Mouse (Mus musculus) inflammation-experienced regulatory T-cells, adult 16 weeks (primary cell): Measurements from ENCODE around the gene Mapk7. TPM values are rescaled to one million over a fixed set of nuclear protein-coding genes. Genes with fewer than 3 reads are reported as not detected.

Experiments
- polyA plus RNA-seq: library from polyadenylated mRNA; unstranded; fragments of 100-300 nt; shearing (Covaris generic); gene quantifications from one replicate; pipeline ENCODE4 v1.2.1, GENCODE M21; 2017

Gene Mapk7
- 37.7 TPM for polyA plus RNA-seq

DNA sequence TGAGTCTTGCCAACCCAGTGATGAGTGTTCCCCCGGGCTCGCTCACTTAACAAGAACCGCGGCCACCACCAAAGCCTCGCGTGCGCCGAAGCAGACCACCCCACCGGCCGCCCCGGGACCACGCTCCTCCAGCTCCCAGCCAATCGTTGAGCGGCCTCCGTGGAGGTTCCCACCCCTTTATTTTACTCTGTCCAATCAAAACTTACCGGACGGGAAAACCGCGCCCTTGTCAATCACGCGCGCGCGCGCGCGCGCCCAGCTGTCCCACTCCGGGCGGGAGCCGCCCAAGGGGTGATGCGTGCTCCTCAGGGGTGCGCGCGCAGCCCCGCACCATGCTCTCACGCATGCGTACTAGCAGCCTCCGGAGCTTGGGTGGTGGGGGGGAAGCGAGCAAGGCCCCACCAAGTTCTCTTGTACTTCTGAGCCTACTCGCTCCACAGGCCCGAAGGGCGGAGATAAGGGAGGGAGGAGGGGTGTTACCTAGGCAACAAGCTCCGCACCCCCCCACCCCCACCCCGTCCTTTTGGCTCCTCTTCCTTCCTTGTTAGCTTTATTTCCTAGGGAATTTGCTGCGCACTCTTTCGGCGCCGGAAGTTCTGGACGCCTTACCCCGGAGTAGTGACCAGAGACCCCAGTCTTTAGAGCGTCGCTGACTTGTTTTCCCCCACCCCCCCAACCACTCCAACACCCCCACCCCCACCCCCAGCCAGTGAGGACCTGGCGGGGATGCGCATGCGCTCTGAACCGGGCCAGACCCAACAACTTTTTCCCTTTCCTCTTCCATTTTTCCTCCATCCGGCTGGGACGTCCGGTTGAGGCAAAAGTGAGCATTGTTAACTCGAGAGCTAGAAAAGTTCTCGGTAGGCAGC is at the start of gene Mapk7:
TSS of gene Mapk7 (minus strand) at position 278 of the 869 bp plus-strand sequence.

DNA sequence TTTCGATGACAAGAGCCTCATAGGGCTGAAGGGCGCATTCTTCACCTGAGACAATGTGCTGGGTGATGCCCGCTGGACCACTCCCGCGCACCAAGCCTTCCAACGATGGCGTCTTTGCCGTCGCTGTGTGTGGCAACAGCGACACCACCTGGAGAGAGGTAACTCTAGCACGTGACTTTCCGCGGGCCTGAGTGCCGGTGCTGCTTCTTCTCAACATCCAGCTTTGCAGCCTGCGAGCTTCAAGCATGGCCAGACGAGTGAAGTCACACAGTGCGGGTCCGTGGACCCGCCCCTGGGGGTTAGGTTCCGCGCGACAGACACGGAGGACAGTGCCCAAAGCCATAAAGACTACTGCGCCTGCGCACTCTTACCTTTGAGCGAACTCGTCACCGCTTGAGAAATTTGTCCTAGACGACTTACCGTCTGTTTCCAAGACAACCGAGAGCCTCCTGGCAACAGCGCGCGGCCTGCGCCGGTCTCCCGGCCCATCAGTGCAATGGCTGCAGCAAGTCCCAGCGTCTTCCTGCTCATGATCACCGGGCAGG is 10.6 kb upstream of the Mapk7 start, which contains the start of gene B9d1:
TSS of gene B9d1 (plus strand) at position 432 of the 545 bp plus-strand sequence.

DNA sequence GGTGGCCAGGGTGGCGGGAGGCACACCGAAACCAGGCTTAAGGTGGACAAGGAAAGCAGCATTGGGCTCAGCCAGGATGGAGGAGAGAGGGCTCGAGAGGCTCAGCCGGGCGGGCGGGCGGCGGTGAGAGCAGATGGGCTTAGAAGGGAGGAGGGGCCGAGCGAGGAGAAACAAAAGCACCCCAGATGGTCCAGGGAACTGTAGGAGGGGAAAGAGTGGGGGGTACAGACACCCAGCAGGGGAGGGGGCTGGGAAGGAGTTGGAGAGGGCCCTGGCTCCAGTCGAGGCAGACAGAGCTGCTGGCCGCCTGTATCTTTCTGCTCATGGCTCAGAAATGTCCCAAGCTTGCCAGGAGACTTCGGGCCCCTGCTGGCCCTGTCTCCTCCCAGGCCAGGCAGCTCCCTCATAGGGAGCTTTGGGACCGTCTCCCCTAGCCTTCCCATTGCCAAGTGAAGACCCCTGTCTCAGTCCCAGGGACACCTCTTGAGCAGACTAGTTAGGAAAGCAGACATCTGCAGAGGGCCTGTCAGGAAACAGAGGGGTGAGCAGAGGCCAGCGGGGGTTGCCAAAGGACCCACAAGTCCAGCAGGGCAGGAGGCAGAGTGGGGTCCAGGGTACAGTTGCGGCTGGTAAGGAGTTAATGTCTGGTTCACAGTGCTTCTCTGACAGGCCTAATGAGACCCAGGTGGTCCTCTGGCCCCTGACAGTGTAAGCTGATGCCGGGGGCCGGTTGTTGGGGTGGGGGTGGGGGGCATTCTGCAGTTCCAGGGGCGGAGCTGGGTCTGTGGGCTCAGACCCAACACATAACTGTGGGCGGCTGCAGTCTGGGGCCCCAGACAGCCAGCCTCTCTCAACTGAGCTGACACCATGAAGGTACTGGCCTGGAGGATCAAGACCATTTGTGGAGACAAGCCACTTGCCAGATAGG is 9.3 kb downstream of the Mapk7 start, which contains the start of gene Mfap4:
TSS of gene Mfap4 (plus strand) at position 819 of the 928 bp plus-strand sequence.

Other genes with a start within 250 kb of the Mapk7 start
- gene Aldh3a2, start 226.9 kb downstream of the Mapk7 start, polyA plus RNA-seq: 62.6 TPM
- not detected for gene Slc47a2, start 151.5 kb downstream of the Mapk7 start, polyA plus RNA-seq
- gene Slc47a1, start 116.1 kb downstream of the Mapk7 start, polyA plus RNA-seq: not detected
- not detected for gene Rnf112, start 40.3 kb downstream of the Mapk7 start, polyA plus RNA-seq
- not detected for gene Mfap4, start 9.0 kb downstream of the Mapk7 start, polyA plus RNA-seq
- 3.6 TPM for gene B9d1, start 10.7 kb upstream of the Mapk7 start, polyA plus RNA-seq
- gene Epn2, start 85.3 kb upstream of the Mapk7 start, polyA plus RNA-seq: 0.80 TPM
- gene Grap, start 158.9 kb upstream of the Mapk7 start, polyA plus RNA-seq: 430 TPM
- 3.7 TPM for gene Fam83g, start 189.7 kb upstream of the Mapk7 start, polyA plus RNA-seq
- gene Slc5a10, start 226.4 kb upstream of the Mapk7 start, polyA plus RNA-seq: 0.18 TPM